Mouse (Mus musculus) limb, embryonic 14.5 days (tissue): ENCODE measurements at regions not wholly inside any gene's neighbourhood (a gene's known extent, or its start where the extent isn't known, plus 50 kb on each side); places are given as distances from the start of the nearest gene placed in this dataset.

Experiments used
- ATAC-seq: fragments of 200-750 bp; cut with Nextera tagmentation; 2 replicates; pipeline ENCODE4 v1.8.0; 2017; ENCODE audit warnings: low read depth, moderate number of reproducible peaks, moderate TSS enrichment; ENCODE audit not compliant: low FRiP score
- DNase-seq: peaks from one replicate; pipeline ENCODE4 v3.0.0-alpha.2; 2015; ENCODE audit warnings: low spot score
- H3K27ac ChIP-seq: fragments of 300-500 bp; sonication (generic); replicated peaks from 2 replicates; pipeline ENCODE4 v1.5.1; 2014; ENCODE audit warnings: low read depth, mild to moderate bottlenecking, low read length, moderate library complexity, mixed read lengths
- H3K27me3 ChIP-seq: fragments of 300-500 bp; sonication (generic); 2 replicates; pipeline ENCODE4 v1.6.1; 2014; ENCODE audit warnings: low read length, mixed read lengths; ENCODE audit not compliant: control insufficient read depth, insufficient read depth
- H3K36me3 ChIP-seq: fragments of 300-500 bp; sonication (generic); 2 replicates; pipeline ENCODE4 v1.6.1; 2014; ENCODE audit warnings: mild to moderate bottlenecking, low read length, moderate library complexity, mixed read lengths; ENCODE audit not compliant: control insufficient read depth, insufficient read depth
- H3K4me1 ChIP-seq: fragments of 300-500 bp; sonication (generic); 2 replicates; pipeline ENCODE4 v1.6.1; 2014; ENCODE audit warnings: antibody characterized with exemption, low read length, mixed read lengths; ENCODE audit not compliant: control insufficient read depth, insufficient read depth
- H3K4me2 ChIP-seq: fragments of 300-500 bp; sonication (generic); replicated peaks from 2 replicates; pipeline ENCODE4 v1.6.1; 2014; ENCODE audit warnings: low read depth, mild to moderate bottlenecking, low read length, moderate library complexity; ENCODE audit not compliant: severe bottlenecking
- H3K4me3 ChIP-seq: fragments of 300-500 bp; sonication (generic); replicated peaks from 2 replicates; pipeline ENCODE4 v1.5.1; 2014; ENCODE audit warnings: low read length
- H3K9ac ChIP-seq: fragments of 300-500 bp; sonication (generic); 2 replicates; pipeline ENCODE4 v1.6.1; 2014; ENCODE audit warnings: mild to moderate bottlenecking, low read depth, low read length, moderate library complexity; ENCODE audit not compliant: severe bottlenecking
- H3K9me3 ChIP-seq: fragments of 300-500 bp; sonication (generic); 2 replicates; pipeline ENCODE4 v1.6.1; 2016; ENCODE audit warnings: low read length; ENCODE audit not compliant: control insufficient read depth
- POLR2A ChIP-seq: fragments of 200-500 bp; IDR thresholded peaks from 2 replicates; pipeline ENCODE4 v1.8.0; 2012; ENCODE audit warnings: inconsistent platforms, mild to moderate bottlenecking, moderate library complexity, borderline replicate concordance; ENCODE audit not compliant: insufficient read depth, insufficient read length; ENCODE audit errors: extremely low read depth
- WGBS: fragments of 180-500 bp; shearing (Covaris S2); extraction: QIAGEN DNeasy Blood & Tissue Kit; methylation state at CpG from one replicate; pipeline ENCODE4 v1.1.7; 2014; 5-methylcytosine and 5-hydroxymethylcytosine counted together

DNA sequence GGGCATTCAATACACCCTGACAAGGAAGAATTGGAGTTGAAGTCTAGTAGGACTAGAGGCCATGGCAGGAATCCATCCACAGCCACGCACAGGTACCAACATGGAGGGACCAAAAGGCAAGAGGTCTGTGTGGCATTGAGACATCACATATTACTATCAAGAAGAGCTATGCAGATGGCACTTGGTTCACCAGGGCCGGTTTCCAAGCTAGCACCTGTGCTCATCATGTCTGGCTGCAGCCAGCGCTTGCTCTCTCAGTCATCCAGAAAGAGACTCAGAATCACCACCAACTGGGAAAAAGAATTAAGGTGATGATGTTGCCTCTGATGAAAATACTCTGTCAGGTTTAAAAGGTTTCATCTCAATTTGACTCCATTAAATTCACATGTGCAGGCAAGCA, 292.1 kb upstream of the 1700056E22Rik start:
- no peak overlapping the region for H3K4me2 ChIP-seq
- DNase-seq (no peak), ATAC-seq (no peak)
- H3K4me1 ChIP-seq, result 0 out of 2 replicates have a peak, but pooled peaks cover 4% of the 10 kb centered on the region
- H3K9ac ChIP-seq, result no peak overlapping the region
- H3K36me3 ChIP-seq, result no peaks in the 10 kb centered on the region
- no peak for TF ChIP-seq POLR2A
- H3K4me3 ChIP-seq, result no peak overlapping the region
- H3K27ac ChIP-seq, result no peak overlapping the region
- no peaks in the 10 kb centered on the region for H3K9me3 ChIP-seq
- no peaks in the 10 kb centered on the region for H3K27me3 ChIP-seq
- WGBS, result 72% methylated on average over 3 of the region's 3 CpGs

DNA sequence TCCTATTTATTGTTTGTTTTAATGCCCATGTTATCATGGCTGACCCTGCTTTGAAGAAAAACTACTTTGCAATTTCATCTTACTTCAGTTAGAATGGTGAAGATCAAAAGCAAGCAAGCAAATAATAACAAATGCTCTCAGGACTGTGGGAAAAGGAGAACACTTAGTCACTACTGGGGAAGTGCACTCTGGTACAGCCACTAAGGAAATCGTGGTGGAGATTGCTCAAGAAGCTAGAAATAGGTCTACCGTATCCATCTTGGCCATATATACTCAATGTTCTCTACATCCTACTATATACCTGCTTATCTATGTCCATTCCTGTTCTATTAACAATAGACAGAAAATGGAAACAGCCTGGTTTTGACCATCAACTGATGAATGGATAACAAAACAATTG, 290.1 kb upstream of the 1700056E22Rik start:
- no peak for TF ChIP-seq POLR2A
- no peak overlapping the region for H3K4me3 ChIP-seq
- no peak overlapping the region for H3K9ac ChIP-seq
- no peaks in the 10 kb centered on the region for H3K36me3 ChIP-seq
- DNase-seq, result no peak
- no peak overlapping the region for H3K4me2 ChIP-seq
- H3K4me1 ChIP-seq, result 0 out of 2 replicates have a peak, but pooled peaks cover 10% of the 10 kb centered on the region
- no peaks in the 10 kb centered on the region for H3K27me3 ChIP-seq
- 83% methylated on average over 2 of the region's 2 CpGs for WGBS
- no peaks in the 10 kb centered on the region for H3K9me3 ChIP-seq
- ATAC-seq, result no peak
- H3K27ac ChIP-seq, result no peak overlapping the region

DNA sequence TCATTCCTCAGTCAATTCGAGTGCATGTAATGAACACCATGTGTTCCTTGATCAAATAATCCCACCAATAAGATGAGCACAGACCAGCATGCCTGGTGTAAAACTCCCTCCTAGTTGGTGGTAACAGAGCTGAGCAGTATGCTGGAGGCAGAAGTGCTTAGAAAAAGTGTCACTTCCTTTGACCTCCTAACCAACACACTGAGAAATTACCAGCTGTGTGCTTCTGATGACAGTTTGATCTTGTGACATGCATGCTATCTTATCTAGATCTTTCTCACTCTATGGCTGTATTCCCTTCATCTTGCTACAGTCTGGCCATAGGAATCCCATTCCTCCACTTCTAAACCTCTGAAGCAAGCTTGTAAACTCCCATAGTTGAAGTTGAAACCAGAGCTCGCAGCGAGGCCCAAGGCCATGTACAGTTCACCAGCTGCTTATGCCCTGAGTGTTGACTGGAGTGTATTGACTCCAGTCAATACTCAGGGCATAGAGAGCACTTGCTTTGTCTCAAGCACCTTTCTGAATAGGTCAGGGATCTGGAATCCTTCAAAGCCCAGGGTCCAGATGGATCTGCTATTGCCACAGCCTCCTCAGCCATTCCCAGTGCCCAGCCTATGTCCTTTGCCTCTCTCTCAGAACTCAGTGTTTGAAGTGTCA, 286.5 kb upstream of the 1700056E22Rik start:
- no peak overlapping the region for H3K27ac ChIP-seq
- H3K4me3 ChIP-seq, result no peak overlapping the region
- H3K36me3 ChIP-seq, result no peaks in the 10 kb centered on the region
- ATAC-seq, result no peak
- H3K27me3 ChIP-seq, result no peaks in the 10 kb centered on the region
- H3K9ac ChIP-seq, result no peak overlapping the region
- WGBS, result 31% methylated on average over 3 of the region's 3 CpGs
- no peaks in the 10 kb centered on the region for H3K9me3 ChIP-seq
- 0 out of 2 replicates have a peak, but pooled peaks cover 5% of the 10 kb centered on the region for H3K4me1 ChIP-seq
- no peak for TF ChIP-seq POLR2A
- no peak for DNase-seq
- H3K4me2 ChIP-seq, result no peak overlapping the region

DNA sequence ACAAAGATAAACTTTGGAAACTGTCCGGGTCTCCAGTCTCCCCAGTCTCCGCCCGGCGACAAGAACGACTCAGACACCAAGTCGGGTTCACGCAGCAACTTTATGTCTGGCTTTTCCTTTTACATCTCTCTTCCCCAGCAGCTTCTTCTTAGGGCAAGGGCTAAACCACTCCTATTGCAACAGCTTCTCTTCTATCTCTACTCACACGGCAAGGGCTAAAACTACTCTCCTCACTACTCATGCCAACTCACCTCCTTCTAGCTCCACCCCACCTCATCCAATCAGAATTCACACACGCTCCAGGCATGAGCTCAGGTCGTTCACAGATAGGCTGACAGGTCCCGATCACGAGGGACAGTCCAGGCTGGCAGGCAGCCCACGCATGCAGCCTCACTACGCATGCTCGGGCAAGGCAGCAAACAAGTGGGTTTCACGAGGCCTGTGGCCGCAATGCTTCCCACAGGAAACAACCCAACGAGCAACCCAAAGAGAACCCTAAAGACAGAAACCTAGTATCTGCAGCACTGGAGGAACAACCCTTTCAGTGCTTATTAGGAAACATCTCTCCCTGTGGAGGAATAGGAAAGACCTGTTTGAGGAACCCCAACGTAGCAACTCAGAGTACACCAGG, 276.2 kb upstream of the 1700056E22Rik start:
- Histone ChIP-seq H3K9ac (no peak overlapping the region), H3K27ac (no peak overlapping the region), H3K36me3 (no peaks in the 10 kb centered on the region), H3K4me2 (no peak overlapping the region), H3K4me1 (no peaks in the 10 kb centered on the region), H3K9me3 (no peaks in the 10 kb centered on the region), H3K27me3 (no peaks in the 10 kb centered on the region), H3K4me3 (no peak overlapping the region)
- WGBS, result 84% methylated on average over 19 of the region's 19 CpGs
- no peak for ATAC-seq
- no peak for DNase-seq
- TF ChIP-seq POLR2A, result no peak

DNA sequence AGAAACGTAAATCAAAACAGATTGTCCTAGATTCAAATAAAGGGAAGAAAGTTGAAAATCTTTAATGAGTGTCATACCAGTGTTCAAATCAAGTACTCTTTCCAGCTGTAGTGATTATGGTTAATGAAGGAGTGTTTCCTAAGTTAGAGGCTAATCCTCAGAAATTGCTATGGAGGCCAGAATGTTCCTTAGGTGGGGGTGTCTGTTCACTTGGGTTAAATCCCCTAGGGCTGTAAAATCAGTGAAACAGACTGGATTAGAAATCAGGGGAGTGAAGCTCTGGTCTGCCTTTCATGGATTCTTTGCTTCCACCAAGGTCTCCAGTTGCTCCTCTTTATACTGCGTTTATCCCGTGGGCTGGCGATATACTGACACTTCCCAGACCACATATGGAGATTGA, 270.7 kb upstream of the 1700056E22Rik start:
- no peak for DNase-seq
- 50% methylated on average over 4 of the region's 4 CpGs for WGBS
- ATAC-seq, result no peak
- Histone ChIP-seq H3K9me3 (no peaks in the 10 kb centered on the region), H3K4me3 (no peak overlapping the region), H3K4me2 (no peak overlapping the region), H3K9ac (no peak overlapping the region), H3K36me3 (no peaks in the 10 kb centered on the region), H3K27me3 (no peaks in the 10 kb centered on the region), H3K4me1 (peaks cover 7% of the 10 kb centered on the region), H3K27ac (no peak overlapping the region)
- TF ChIP-seq POLR2A, result no peak
